Mouse (Mus musculus) lung, postnatal 0 days (tissue): ENCODE data around the gene Panx3. TPM values are rescaled to one million over a fixed set of nuclear protein-coding genes. Genes with fewer than 3 reads are reported as not detected.

ENCODE experiments used
- ATAC-seq: fragments of 200-750 bp; cut with Nextera tagmentation; 2 replicates; pipeline ENCODE4 v1.8.0; 2017; ENCODE audit warnings: moderate library complexity
- DNase-seq: peaks from one replicate; pipeline ENCODE4 v3.0.0-alpha.2; 2016; ENCODE audit warnings: low spot score
- H3K27ac ChIP-seq: fragments of 300-500 bp; sonication (generic); 2 replicates; pipeline ENCODE4 v1.5.1; 2014; ENCODE audit warnings: antibody characterized with exemption, mild to moderate bottlenecking, low read length, mixed read lengths
- H3K27me3 ChIP-seq: fragments of 300-500 bp; sonication (generic); replicated peaks from 2 replicates; pipeline ENCODE4 v1.6.1; 2014; ENCODE audit warnings: low read length, mixed read lengths; ENCODE audit not compliant: insufficient read depth
- H3K36me3 ChIP-seq: fragments of 300-500 bp; sonication (generic); 2 replicates; pipeline ENCODE4 v1.6.1; 2014; ENCODE audit warnings: low read length, mixed read lengths; ENCODE audit not compliant: insufficient read depth
- H3K4me1 ChIP-seq: fragments of 300-500 bp; sonication (generic); 2 replicates; pipeline ENCODE4 v1.6.1; 2014; ENCODE audit warnings: antibody characterized with exemption, low read depth, low read length, mixed read lengths; ENCODE audit not compliant: insufficient read depth
- H3K4me2 ChIP-seq: fragments of 300-500 bp; sonication (generic); replicated peaks from 2 replicates; pipeline ENCODE4 v1.6.1; 2014; ENCODE audit warnings: low read depth, mild to moderate bottlenecking, low read length, moderate library complexity, mixed read lengths
- H3K4me3 ChIP-seq: fragments of 300-500 bp; sonication (generic); 2 replicates; pipeline ENCODE4 v1.5.1; 2014; ENCODE audit warnings: low read depth, low read length
- H3K9ac ChIP-seq: fragments of 300-500 bp; sonication (generic); replicated peaks from 2 replicates; pipeline ENCODE4 v1.6.1; 2014; ENCODE audit warnings: low read depth, mild to moderate bottlenecking
- H3K9me3 ChIP-seq: fragments of 300-500 bp; sonication (generic); 2 replicates; pipeline ENCODE4 v1.6.1; 2016; ENCODE audit warnings: low read length, mixed read lengths
- CTCF ChIP-seq: IDR thresholded peaks from 2 replicates; pipeline ENCODE4 v1.5.1; 2016; ENCODE audit warnings: antibody characterized with exemption, mild to moderate bottlenecking
- EP300 ChIP-seq: IDR thresholded peaks from 2 replicates; pipeline ENCODE4 v1.6.1; 2016; ENCODE audit warnings: antibody characterized with exemption, mild to moderate bottlenecking, control low read depth
- WGBS: fragments of 180-500 bp; shearing (Covaris S2); extraction: QIAGEN DNeasy Blood & Tissue Kit; methylation state at CpG from one replicate; pipeline ENCODE4 v1.1.7; 2014; 5-methylcytosine and 5-hydroxymethylcytosine counted together
- polyA plus RNA-seq: library from polyadenylated mRNA; unstranded; fragments of >200 nt; fragmentation: Nextera tagmentation; extraction: Ambion mirVana; gene quantifications from 2 replicates; pipeline ENCODE4 v1.2.1, GENCODE M21; 2015

The Panx3 gene
- 0.05 and 0.20 TPM in 2 replicates for polyA plus RNA-seq

- DNase-seq (no peak), ATAC-seq (no peak)
- Histone ChIP-seq H3K27ac (no peak within 1 kb of the TSS), H3K9ac (no peak within 1 kb of the TSS), H3K4me3 (no peak within 1 kb of the TSS), H3K36me3 (no peaks in the 10 kb centered on the region), H3K9me3 (no peaks in the 10 kb centered on the region), H3K4me2 (no peak within 1 kb of the TSS), H3K4me1 (no peaks in the 10 kb centered on the region), H3K27me3 (no peaks in the 10 kb centered on the region)
- 43% methylated on average over 6 of the region's 6 CpGs for WGBS
- TF ChIP-seq CTCF (no peak), EP300 (no peak)
These were observed at the start of gene Panx3 for GRCm38 (mm10) chr9:37669115-37669514. TSS of gene Panx3 (minus strand) at chr9:37669235.

- H3K36me3 ChIP-seq: no peaks in the 10 kb centered on the region
- no peaks in the 10 kb centered on the region for H3K27me3 ChIP-seq
- no peak within 1 kb of the TSS for H3K9ac ChIP-seq
- H3K4me1 ChIP-seq: no peaks in the 10 kb centered on the region
- no peaks in the 10 kb centered on the region for H3K9me3 ChIP-seq
- ATAC-seq (no peak), DNase-seq (no peak)
- H3K4me2 ChIP-seq: no peak within 1 kb of the TSS
- TF ChIP-seq EP300 (no peak), CTCF (no peak)
- WGBS: 48% methylated on average over 1 of the region's 1 CpGs
- no peak within 1 kb of the TSS for H3K27ac ChIP-seq
- no peak within 1 kb of the TSS for H3K4me3 ChIP-seq
These were observed 47.1 kb upstream of the Panx3 start, which contains the start of gene Olfr160 for GRCm38 (mm10) chr9:37716150-37716549. TSS of gene Olfr160 (minus strand) at chr9:37716250.

- 60% methylated on average over 5 of the region's 5 CpGs for WGBS
- Histone ChIP-seq H3K27ac (no peak overlapping the region), H3K27me3 (no peaks in the 10 kb centered on the region), H3K4me2 (no peak overlapping the region), H3K9me3 (no peaks in the 10 kb centered on the region), H3K4me1 (no peaks in the 10 kb centered on the region), H3K9ac (no peak overlapping the region), H3K36me3 (no peaks in the 10 kb centered on the region), H3K4me3 (no peak overlapping the region)
- ATAC-seq (no peak), DNase-seq (peak; percentile 52)
- TF ChIP-seq CTCF (peak; percentile 68), EP300 (no peak)
These were observed 21.1 kb upstream of the Panx3 start for GRCm38 (mm10) chr9:37689970-37690686.

- H3K4me3 ChIP-seq: no peak overlapping the region
- no peaks in the 10 kb centered on the region for H3K27me3 ChIP-seq
- DNase-seq (no peak), ATAC-seq (no peak)
- 34% methylated on average over 3 of the region's 3 CpGs for WGBS
- no peak overlapping the region for H3K4me2 ChIP-seq
- H3K4me1 ChIP-seq: no peaks in the 10 kb centered on the region
- H3K9me3 ChIP-seq: no peaks in the 10 kb centered on the region
- H3K9ac ChIP-seq: no peak overlapping the region
- H3K36me3 ChIP-seq: no peaks in the 10 kb centered on the region
- TF ChIP-seq CTCF: peak; percentile 10; the same call in 1 of the 2 replicates
- TF ChIP-seq EP300: no peak
- H3K27ac ChIP-seq: no peak overlapping the region
These were observed 18.9 kb upstream of the Panx3 start for GRCm38 (mm10) chr9:37687941-37688303.

- DNase-seq (no peak), ATAC-seq (no peak)
- H3K4me2 ChIP-seq: no peak overlapping the region
- TF ChIP-seq EP300: no peak
- no peak for TF ChIP-seq CTCF
- H3K27me3 ChIP-seq: no peaks in the 10 kb centered on the region
- no peak overlapping the region for H3K27ac ChIP-seq
- H3K9ac ChIP-seq: no peak overlapping the region
- no peaks in the 10 kb centered on the region for H3K9me3 ChIP-seq
- 76% methylated on average over 3 of the region's 3 CpGs for WGBS
- H3K4me3 ChIP-seq: no peak overlapping the region
- no peaks in the 10 kb centered on the region for H3K4me1 ChIP-seq
- no peaks in the 10 kb centered on the region for H3K36me3 ChIP-seq
These were observed 18.4 kb upstream of the Panx3 start for GRCm38 (mm10) chr9:37687288-37687940.

DNA sequence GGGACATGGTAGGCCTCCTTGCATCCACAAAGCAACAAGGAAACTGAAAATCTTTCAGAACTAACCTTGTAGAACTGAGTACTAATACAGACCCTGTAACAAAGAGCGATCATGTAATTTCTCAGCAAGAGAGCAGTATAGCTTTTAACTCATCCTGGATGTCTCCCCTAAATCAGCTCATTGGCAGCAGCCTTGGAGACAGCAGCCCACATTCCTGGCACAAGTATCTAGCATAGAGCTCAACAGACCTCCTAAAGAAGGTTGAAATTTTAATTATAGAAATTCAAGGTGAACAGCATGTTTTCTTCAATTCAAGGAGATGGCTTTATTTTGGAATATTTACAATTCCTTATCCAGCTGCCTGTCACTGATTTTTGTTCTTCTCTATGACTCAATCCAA is 12.1 kb upstream of the Panx3 start:
- H3K4me3 ChIP-seq: no peak overlapping the region
- no peaks in the 10 kb centered on the region for H3K27me3 ChIP-seq
- 87% methylated on average over 1 of the region's 1 CpGs for WGBS
- no peaks in the 10 kb centered on the region for H3K4me1 ChIP-seq
- no peak overlapping the region for H3K4me2 ChIP-seq
- no peaks in the 10 kb centered on the region for H3K9me3 ChIP-seq
- DNase-seq: no peak
- no peak overlapping the region for H3K27ac ChIP-seq
- no peak for TF ChIP-seq EP300
- TF ChIP-seq CTCF: no peak
- H3K9ac ChIP-seq: no peak overlapping the region
- H3K36me3 ChIP-seq: no peaks in the 10 kb centered on the region
- no peak for ATAC-seq
